Mouse (Mus musculus) liver, postnatal 0 days (tissue): Measurements from ENCODE around the gene Cass4. TPM values are rescaled to one million over a fixed set of nuclear protein-coding genes. Genes with fewer than 3 reads are reported as not detected.

ENCODE experiments used
- ATAC-seq: fragments of 200-750 bp; cut with Nextera tagmentation; 2 replicates; pipeline ENCODE4 v1.8.0; 2017; ENCODE audit warnings: mild to moderate bottlenecking, moderate library complexity
- DNase-seq: peaks from one replicate; pipeline ENCODE4 v3.0.0-alpha.2; 2016
- H3K27ac ChIP-seq: fragments of 300-500 bp; sonication (generic); 2 replicates; pipeline ENCODE4 v1.5.1; 2014; ENCODE audit warnings: antibody characterized with exemption, moderate library complexity, mild to moderate bottlenecking, low read depth
- H3K27me3 ChIP-seq: fragments of 300-500 bp; sonication (generic); 2 replicates; pipeline ENCODE4 v1.6.1; 2014; ENCODE audit warnings: low read length, control low read depth, mixed read lengths; ENCODE audit not compliant: insufficient read depth
- H3K36me3 ChIP-seq: fragments of 300-500 bp; sonication (generic); replicated peaks from 2 replicates; pipeline ENCODE4 v1.6.1; 2014; ENCODE audit warnings: mild to moderate bottlenecking, control low read depth, low read length, moderate library complexity, mixed read lengths; ENCODE audit not compliant: insufficient read depth
- H3K4me1 ChIP-seq: fragments of 300-500 bp; sonication (generic); 2 replicates; pipeline ENCODE4 v1.6.1; 2014; ENCODE audit warnings: antibody characterized with exemption, mild to moderate bottlenecking, control low read depth; ENCODE audit not compliant: insufficient read depth
- H3K4me2 ChIP-seq: fragments of 300-500 bp; sonication (generic); 2 replicates; pipeline ENCODE4 v1.6.1; 2014; ENCODE audit warnings: low read depth, mild to moderate bottlenecking, low read length, moderate library complexity, mixed read lengths
- H3K4me3 ChIP-seq: fragments of 300-500 bp; sonication (generic); 2 replicates; pipeline ENCODE4 v1.5.1; 2014; ENCODE audit warnings: low read depth, low read length
- H3K9ac ChIP-seq: fragments of 300-500 bp; sonication (generic); replicated peaks from 2 replicates; pipeline ENCODE4 v1.6.1; 2014; ENCODE audit warnings: mild to moderate bottlenecking, moderate library complexity
- H3K9me3 ChIP-seq: fragments of 300-500 bp; sonication (generic); 2 replicates; pipeline ENCODE4 v1.6.1; 2016; ENCODE audit warnings: mild to moderate bottlenecking, control low read depth, low read length, mixed read lengths
- CTCF ChIP-seq: sonication (generic); IDR thresholded peaks from 2 replicates; pipeline ENCODE4 v1.5.1; 2016; ENCODE audit warnings: antibody characterized with exemption, low read depth
- EP300 ChIP-seq: IDR thresholded peaks from 2 replicates; pipeline ENCODE4 v1.6.1; 2016; ENCODE audit warnings: antibody characterized with exemption, low read depth, mild to moderate bottlenecking
- WGBS: fragments of 180-500 bp; shearing (Covaris S2); extraction: QIAGEN DNeasy Blood & Tissue Kit; methylation state at CpG from one replicate; pipeline ENCODE4 v1.1.7; 2014; ENCODE audit not compliant: insufficient replicate concordance; 5-methylcytosine and 5-hydroxymethylcytosine counted together
- polyA plus RNA-seq: library from polyadenylated mRNA; unstranded; fragments of >200 nt; fragmentation: Nextera tagmentation; extraction: Ambion mirVana; gene quantifications from 2 replicates; pipeline ENCODE4 v1.2.1, GENCODE M21; 2015

Gene Cass4
- polyA plus RNA-seq, 1 experiment from 2014 or later = 0.72 TPM

DNA sequence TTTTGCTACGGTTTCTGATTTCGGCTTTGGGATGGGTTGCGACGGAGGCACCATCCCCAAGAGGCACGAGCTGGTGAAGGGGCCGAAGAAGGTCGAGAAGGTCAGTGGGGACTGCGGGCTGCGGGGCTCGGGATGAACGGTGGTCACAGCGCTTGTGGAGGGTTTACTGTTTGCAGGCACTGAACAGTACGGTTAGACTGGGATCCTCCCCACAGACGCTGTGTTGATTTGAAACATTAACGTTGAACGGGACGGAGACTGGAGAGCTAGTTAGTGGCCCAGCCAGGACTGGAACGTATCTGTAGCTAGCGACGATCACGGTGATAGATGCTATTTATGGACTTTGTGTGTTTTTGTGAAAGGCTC, 47.0 kb downstream of the Cass4 start:
- no peak for DNase-seq
- Histone ChIP-seq H3K9me3 (no peaks in the 10 kb centered on the region), H3K36me3 (peaks cover 12% of the 10 kb centered on the region), H3K4me1 (peaks cover 26% of the 10 kb centered on the region), H3K4me3 (peak overlapping the region; percentile 79), H3K27ac (peak overlapping the region; percentile 91), H3K4me2 (peak overlapping the region; percentile 90), H3K9ac (peak overlapping the region; percentile 89), H3K27me3 (no peaks in the 10 kb centered on the region)
- whole genome bisulfite sequencing = under 1% methylated on average over 21 of the region's 21 CpGs
- peak; percentile 58 for ATAC-seq
- TF ChIP-seq EP300 (no peak), CTCF (no peak)

DNA sequence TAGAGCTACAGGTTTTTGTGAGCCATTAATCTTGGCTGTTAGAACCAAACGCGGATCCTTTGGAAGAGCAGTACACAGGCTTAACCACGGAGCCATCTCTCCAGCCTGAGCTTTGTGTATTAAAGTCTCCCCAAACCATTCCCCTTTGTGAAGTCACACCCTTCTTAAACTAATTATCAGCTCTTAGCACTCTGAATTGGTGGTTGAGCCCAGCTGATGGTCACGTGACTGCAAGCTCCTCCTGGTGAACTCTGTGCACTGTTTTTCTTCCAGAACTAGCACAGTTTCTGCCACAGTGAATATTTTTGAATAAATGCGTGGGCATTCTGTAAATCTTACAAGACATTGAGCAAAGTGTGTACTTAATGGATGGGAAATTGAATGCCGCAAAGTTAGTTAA, 47.6 kb downstream of the Cass4 start:
- TF ChIP-seq EP300 (no peak), CTCF (no peak)
- Histone ChIP-seq H3K4me2 (peak overlapping the region; percentile 90), H3K9ac (peak overlapping the region; percentile 89), H3K27ac (peak overlapping the region; percentile 91), H3K36me3 (peaks cover 18% of the 10 kb centered on the region), H3K4me3 (peak overlapping the region; percentile 79), H3K9me3 (no peaks in the 10 kb centered on the region), H3K4me1 (peaks cover 26% of the 10 kb centered on the region), H3K27me3 (no peaks in the 10 kb centered on the region)
- 25% methylated on average over 6 of the region's 6 CpGs for WGBS
- DNase-seq = peak; percentile 56
- peak; percentile 61 for ATAC-seq

DNA sequence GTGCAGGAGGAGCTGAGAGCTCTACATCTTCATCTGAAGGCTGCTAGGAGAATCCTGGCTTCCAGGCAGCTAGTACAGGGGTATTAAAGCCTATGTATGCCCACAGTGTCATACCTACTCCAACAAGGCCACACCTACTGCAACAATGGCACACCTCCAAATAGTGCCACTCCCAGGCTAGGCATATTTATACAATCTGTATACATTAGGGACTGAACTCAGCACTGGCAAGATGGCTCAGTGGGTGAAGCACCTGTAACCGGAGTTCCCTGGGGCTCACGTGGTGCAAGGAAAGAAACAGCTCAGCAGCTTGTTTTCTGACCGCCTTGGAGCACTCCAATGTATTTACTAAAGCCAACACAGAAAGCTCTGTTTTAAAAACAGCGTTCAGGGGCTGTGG, 52.0 kb downstream of the Cass4 start:
- no peaks in the 10 kb centered on the region for H3K27me3 ChIP-seq
- no peak overlapping the region for H3K4me2 ChIP-seq
- H3K27ac ChIP-seq = no peak overlapping the region
- ATAC-seq (no peak), DNase-seq (no peak)
- H3K9ac ChIP-seq = no peak overlapping the region
- H3K36me3 ChIP-seq = peaks cover 62% of the 10 kb centered on the region
- no peaks in the 10 kb centered on the region for H3K9me3 ChIP-seq
- TF ChIP-seq EP300 (no peak), CTCF (no peak)
- 87% methylated on average over 4 of the region's 4 CpGs for WGBS
- peaks cover 18% of the 10 kb centered on the region for H3K4me1 ChIP-seq
- H3K4me3 ChIP-seq = no peak overlapping the region

DNA sequence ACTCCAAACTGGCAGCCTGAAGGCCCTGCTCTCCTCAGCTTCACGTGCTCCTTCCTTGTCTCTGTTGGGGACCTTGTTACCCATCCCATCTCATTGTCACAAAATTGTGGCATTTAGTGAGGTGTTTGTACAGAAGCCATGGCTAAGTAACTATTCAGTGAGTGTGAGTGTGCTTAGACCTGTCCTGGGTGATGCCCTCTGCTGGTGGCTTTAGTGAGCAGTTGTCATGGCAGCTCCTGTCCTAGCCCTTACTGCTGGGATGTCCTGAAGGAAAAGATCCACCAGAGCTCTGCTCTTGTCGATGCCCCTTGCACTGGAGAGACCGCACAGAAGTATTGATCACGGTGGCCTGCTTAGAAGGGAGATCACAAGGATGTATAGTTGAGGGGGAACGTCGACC, 53.7 kb downstream of the Cass4 start:
- ATAC-seq (no peak), DNase-seq (peak; percentile 47)
- peak; percentile 71 for TF ChIP-seq CTCF
- no peak for TF ChIP-seq EP300
- peaks cover 5% of the 10 kb centered on the region; the same call in 1 of the 2 replicates for H3K4me1 ChIP-seq
- peaks cover 69% of the 10 kb centered on the region for H3K36me3 ChIP-seq
- H3K4me2 ChIP-seq = no peak overlapping the region
- H3K27me3 ChIP-seq = no peaks in the 10 kb centered on the region
- no peak overlapping the region for H3K9ac ChIP-seq
- H3K9me3 ChIP-seq = no peaks in the 10 kb centered on the region
- no peak overlapping the region for H3K4me3 ChIP-seq
- 80% methylated on average over 6 of the region's 6 CpGs for WGBS
- peak overlapping the region; percentile 65; the same call in 1 of the 2 replicates for H3K27ac ChIP-seq

GRCm38 (mm10) chr2:172448329-172448728, 54.7 kb downstream of the Cass4 start:
- no peaks in the 10 kb centered on the region for H3K9me3 ChIP-seq
- peak overlapping the region; percentile 72 for H3K27ac ChIP-seq
- H3K27me3 ChIP-seq = no peaks in the 10 kb centered on the region
- DNase-seq (peak; percentile 72), ATAC-seq (peak; percentile 79)
- H3K4me1 ChIP-seq = peaks cover 7% of the 10 kb centered on the region; the same call in 1 of the 2 replicates
- no peak overlapping the region for H3K4me2 ChIP-seq
- WGBS = 44% methylated on average over 4 of the region's 4 CpGs
- no peak overlapping the region for H3K9ac ChIP-seq
- TF ChIP-seq EP300 (peak; percentile 71; the same call in 1 of the 2 replicates), CTCF (no peak)
- H3K4me3 ChIP-seq = no peak overlapping the region
- peaks cover 69% of the 10 kb centered on the region for H3K36me3 ChIP-seq

DNA sequence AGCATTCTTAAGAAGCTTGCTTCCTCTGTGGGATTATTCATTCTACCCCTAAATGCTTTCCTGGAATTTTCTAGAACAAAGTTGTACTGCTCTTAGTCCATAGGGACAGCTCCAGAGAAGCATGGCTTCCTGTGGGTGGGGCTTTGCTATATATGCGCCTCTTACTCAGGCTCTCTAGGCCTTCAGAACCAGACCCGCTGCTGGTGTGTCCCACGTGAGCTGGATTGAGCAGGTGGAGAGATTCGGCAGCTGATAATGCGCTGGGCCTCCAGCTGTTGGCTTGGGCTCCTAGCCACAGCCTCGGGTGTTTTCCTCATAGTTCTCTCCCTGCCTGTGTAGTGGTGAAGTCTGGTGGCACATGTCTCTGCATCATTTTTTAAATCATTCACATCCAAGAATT, 57.0 kb downstream of the Cass4 start:
- DNase-seq (no peak), ATAC-seq (no peak)
- Histone ChIP-seq H3K27ac (no peak overlapping the region), H3K4me1 (peaks cover 7% of the 10 kb centered on the region; the same call in 1 of the 2 replicates), H3K36me3 (peaks cover 64% of the 10 kb centered on the region), H3K27me3 (no peaks in the 10 kb centered on the region), H3K4me2 (no peak overlapping the region), H3K4me3 (no peak overlapping the region), H3K9me3 (no peaks in the 10 kb centered on the region), H3K9ac (no peak overlapping the region)
- 74% methylated on average over 6 of the region's 6 CpGs for WGBS
- TF ChIP-seq EP300 = no peak
- no peak for TF ChIP-seq CTCF
